12 mouse cellular contexts compared by ENCODE assay signal in genomic region chr3:144669944-144670874, GRCm38 (mm10). TPM values are rescaled to one million over a fixed set of nuclear protein-coding genes. Genes with fewer than 3 reads are reported as not detected.
DNase-seq lines count a peak whose midpoint lies in the region; ATAC-seq lines count a peak whose summit lies in the region.
"Had no signal": no experiment of that assay in that cellular context is flagged by ENCODE, and none has a peak within 500 bp of the region (broad histone marks: within the 10 kb centered on the region; RNA-seq: fewer than 3 reads in every experiment).

No protein-coding gene starts in this region.

- H3K9me3 ChIP-seq in heart, embryonic 11.5 days (replicated peaks; ENCODE audit: control insufficient read depth, low read length): no peaks in the 10 kb centered on the region
- no peaks in the 10 kb centered on the region for H3K9me3 ChIP-seq in liver, embryonic 11.5 days (ENCODE audit: control insufficient read depth, low read length)
- H3K9me3 ChIP-seq: limb, embryonic 13.5 days; neural tube, embryonic 13.5 days had no signal

- DNase-seq in heart, adult 8-10 months (ENCODE audit: low spot score): no peak
- peak; percentile 73 for DNase-seq in spleen, adult 12 weeks (ENCODE audit: low spot score)
- DNase-seq in spleen, adult 18-20 months: no peak
- peak; percentile 62 for DNase-seq in liver, embryonic 11.5 days (ENCODE audit: low spot score)
- DNase-seq in yolk sac, embryonic 10.5 days (ENCODE audit: low spot score): peak; percentile 40
- no peak for DNase-seq in B cell, adult 2 months
- no peak for DNase-seq in cerebellum, adult 18-20 months

- no peak overlapping the region for H3K4me3 ChIP-seq in heart, embryonic 11.5 days (ENCODE audit: low read depth, low read length)
- no peak overlapping the region for H3K4me3 ChIP-seq in liver, embryonic 11.5 days (ENCODE audit: low read depth, low read length)
- H3K4me3 ChIP-seq: limb, embryonic 13.5 days; neural tube, embryonic 13.5 days had no signal

- peak overlapping the region; percentile 21; the same call in 1 of the 2 replicates for H3K4me2 ChIP-seq in heart, embryonic 11.5 days
- peak overlapping the region; percentile 45 for H3K4me2 ChIP-seq in liver, embryonic 11.5 days
- H3K4me2 ChIP-seq: limb, embryonic 13.5 days; neural tube, embryonic 13.5 days had no signal

- no peaks in the 10 kb centered on the region for H3K27me3 ChIP-seq in heart, embryonic 11.5 days (ENCODE audit: control insufficient read depth, insufficient read depth, low read length)
- H3K27me3 ChIP-seq in liver, embryonic 11.5 days (replicated peaks; ENCODE audit: control insufficient read depth, insufficient read depth, low read length): no peaks in the 10 kb centered on the region
- H3K27me3 ChIP-seq: CH12.LX; limb, embryonic 13.5 days; neural tube, embryonic 13.5 days had no signal

- H3K4me1 ChIP-seq in heart, embryonic 11.5 days (ENCODE audit: control insufficient read depth, insufficient read depth, low read length): no peaks in the 10 kb centered on the region
- peaks cover 42% of the 10 kb centered on the region for H3K4me1 ChIP-seq in liver, embryonic 11.5 days (replicated peaks; ENCODE audit: control insufficient read depth, insufficient read depth, low read length)

- ATAC-seq in heart, embryonic 11.5 days (replicated peaks; ENCODE audit: insufficient number of reproducible peaks, low FRiP score, low TSS enrichment): peak; percentile 95
- ATAC-seq in liver, embryonic 11.5 days (replicated peaks; ENCODE audit: low FRiP score): peak; percentile 98

- H3K9ac ChIP-seq in heart, embryonic 11.5 days (ENCODE audit: low read depth, low read length): no peak overlapping the region
- peak overlapping the region; percentile 30 for H3K9ac ChIP-seq in liver, embryonic 11.5 days (ENCODE audit: low read depth, low read length)
- H3K9ac ChIP-seq: limb, embryonic 13.5 days; neural tube, embryonic 13.5 days had no signal

- peak overlapping the region; percentile 67 for H3K27ac ChIP-seq in heart, embryonic 11.5 days (ENCODE audit: low read depth, low read length)
- H3K27ac ChIP-seq in liver, embryonic 11.5 days (ENCODE audit: low read depth, low read length): peak overlapping the region; percentile 90
- H3K27ac ChIP-seq: kidney, postnatal 0 days; limb, embryonic 13.5 days; neural tube, embryonic 13.5 days had no signal

- H3K36me3 ChIP-seq in heart, embryonic 11.5 days (ENCODE audit: control insufficient read depth, insufficient read depth, low read length): no peaks in the 10 kb centered on the region
- H3K36me3 ChIP-seq in liver, embryonic 11.5 days (ENCODE audit: control insufficient read depth, insufficient read depth, low read length): no peaks in the 10 kb centered on the region
- H3K36me3 ChIP-seq: limb, embryonic 13.5 days; neural tube, embryonic 13.5 days had no signal

- 41% methylated on average over 14 of the region's 14 CpGs for WGBS in heart, embryonic 11.5 days (ENCODE audit: insufficient replicate concordance)
- 38% methylated on average over 14 of the region's 14 CpGs for WGBS in liver, embryonic 11.5 days

RNA-seq across cellular contexts. Expression of gene Sh3glb1, which starts 49.9 kb away (rescaled TPM):
- 133 and 139 TPM in 2 replicates for polyA plus RNA-seq in heart, embryonic 11.5 days (2014; fragmentation: Nextera tagmentation; extraction: Ambion mirVana)
- 100 to 1,000 TPM; 329 to 372 (median 356) TPM for total RNA-seq in heart, adult 8-10 months (2022)
- 97.7 and 100 TPM in 2 replicates for polyA plus RNA-seq in liver, embryonic 11.5 days (2014; fragmentation: Nextera tagmentation; extraction: Ambion mirVana)

Comparison
In these comparisons a context has a peak if more than half of its experiments do, and no peak if none do; other contexts are left out.
1. DNase-seq: peak in spleen, adult 12 weeks (single experiment), liver, embryonic 11.5 days (single experiment) and yolk sac, embryonic 10.5 days (single experiment); none in heart, adult 8-10 months (single experiment), spleen, adult 18-20 months (0 of 2), B cell, adult 2 months (0 of 2) and cerebellum, adult 18-20 months (0 of 2).